Mouse (Mus musculus): ENCODE data around the gene Dvl1.

GRCm38 (mm10) chr4:155846871-155847578 is at the start of gene Dvl1:
- no peak for TF ChIP-seq HCFC1 (IDR thresholded peaks at IDR 0.05; ENCODE audit: borderline replicate concordance, insufficient read depth, low read length)
- TF ChIP-seq ZC3H11A (IDR thresholded peaks at IDR 0.05; ENCODE audit: borderline replicate concordance, low read depth, low read length), result no peak
- no peak for TF ChIP-seq CHD2 (IDR thresholded peaks at IDR 0.05; ENCODE audit: low read depth, low read length)
- TF ChIP-seq ZNF384 (IDR thresholded peaks at IDR 0.05; ENCODE audit: low read depth, low read length), result no peak

Measured in ES-E14 (cell line).